Mouse (Mus musculus) kidney, adult 2 months (tissue): Measurements from ENCODE around the gene Gm21858. TPM values are rescaled to one million over a fixed set of nuclear protein-coding genes. Genes with fewer than 3 reads are reported as not detected.
"Not testable (repeated sequence)": the region's sequence is repeated elsewhere in the genome, so short reads cannot be mapped to it uniquely, and the experiment has no call there.

Experiments
- DNase-seq: peaks from one replicate; pipeline ENCODE4 v3.0.0; 2021
- H3K27ac ChIP-seq: fragments of 200-500 bp; 2 replicates; pipeline ENCODE4 v1.5.1; 2012; ENCODE audit warnings: low read depth, low read length, control low read depth, inconsistent platforms; ENCODE audit not compliant: insufficient read depth
- H3K27me3 ChIP-seq: fragments of 200-500 bp; replicated peaks from 2 replicates; pipeline ENCODE4 v1.6.1; 2012; ENCODE audit warnings: mild to moderate bottlenecking, moderate library complexity, low read length, inconsistent platforms; ENCODE audit not compliant: control insufficient read depth, insufficient read depth
- H3K36me3 ChIP-seq: fragments of 200-500 bp; 2 replicates; pipeline ENCODE4 v1.6.1; 2012; ENCODE audit warnings: mild to moderate bottlenecking, moderate library complexity, low read length, inconsistent platforms; ENCODE audit not compliant: control insufficient read depth, insufficient read depth
- H3K4me1 ChIP-seq: fragments of 200-500 bp; 2 replicates; pipeline ENCODE4 v1.6.1; 2011; ENCODE audit warnings: low read length; ENCODE audit not compliant: control insufficient read depth, insufficient read depth
- H3K4me3 ChIP-seq: fragments of 200-500 bp; 2 replicates; pipeline ENCODE4 v1.5.1; 2011; ENCODE audit warnings: mild to moderate bottlenecking, low read depth, low read length, control low read depth; ENCODE audit not compliant: insufficient read depth
- WGBS: fragments of 180-500 bp; shearing (Covaris S2); methylation state at CpG from one replicate; pipeline ENCODE4 v1.1.7; 2018; 5-methylcytosine and 5-hydroxymethylcytosine counted together
- polyA plus RNA-seq: library from polyadenylated mRNA; depleted of rRNA; stranded (reverse); fragments of >200 nt; gene quantifications from 2 replicates; pipeline ENCODE4 v1.2.3, GENCODE M21; 2012; rRNA removed

Gm21858 gene
- polyA plus RNA-seq = not detected in 2 replicates

DNA sequence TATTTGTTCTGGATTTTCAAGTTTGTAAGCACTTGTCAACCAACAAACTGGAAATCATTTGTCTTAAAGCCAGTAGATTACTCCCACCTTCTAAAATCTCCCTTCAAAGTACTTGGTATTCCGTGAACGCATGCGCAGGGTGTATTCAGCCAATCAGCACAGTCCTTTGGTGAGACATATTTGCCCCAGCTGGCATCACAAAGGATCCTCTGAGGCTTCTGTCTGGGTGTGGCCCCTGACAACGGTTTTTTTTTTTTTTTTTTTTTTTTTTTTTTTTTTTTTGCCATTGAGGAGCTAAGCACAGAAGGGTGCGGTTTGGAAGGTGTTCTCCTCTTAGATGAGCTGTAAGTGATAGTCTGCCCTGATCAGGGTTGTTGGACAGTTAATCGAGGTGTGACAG is at the start of gene Gm21858:
Gene Gm21858 (plus strand): TSS at position 301 of the 400 bp plus-strand sequence.
- H3K27me3 ChIP-seq, H3K27ac ChIP-seq, H3K4me3 ChIP-seq, H3K4me1 ChIP-seq, DNase-seq, H3K36me3 ChIP-seq: not testable (repeated sequence)
- WGBS = no CpG with 5 or more reads among the region's 6 CpGs
